Mouse (Mus musculus) cerebellum, postnatal 4 days (tissue): ENCODE results near the gene Rnf225.

ENCODE experiments used
- DNase-seq, 2 experiments: peaks; one replicate each; pipeline ENCODE4 v3.0.0; 2022; ENCODE audit warnings: low spot score in 2 of 2, mixed read lengths in 1 of 2

The Rnf225 gene

DNA sequence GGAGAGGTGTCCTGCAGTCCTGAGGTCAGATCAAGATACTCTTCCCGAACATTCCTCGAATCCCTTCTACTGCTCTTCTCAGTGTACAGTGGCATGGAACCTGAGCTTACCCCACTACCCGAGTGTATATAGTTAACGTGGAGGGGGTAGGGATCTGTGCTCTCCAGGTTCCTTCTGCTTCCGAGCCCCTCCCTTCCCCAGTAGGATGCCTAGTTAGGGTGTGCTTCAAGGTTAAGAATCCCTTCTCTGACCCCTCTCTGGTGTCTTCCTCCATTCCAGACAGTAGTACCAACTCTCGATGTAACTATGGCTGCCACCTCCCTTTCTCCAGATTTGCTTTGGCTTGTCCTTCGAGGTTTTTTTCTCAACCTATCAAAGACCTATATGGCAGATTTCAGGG is 53.1 kb downstream of the Rnf225 start:
- no peak for DNase-seq
